Mouse (Mus musculus) spleen, postnatal 14 days (tissue): ENCODE measurements at regions not wholly inside any gene's neighbourhood (a gene's known extent, or its start where the extent isn't known, plus 50 kb on each side); places are given as distances from the start of the nearest gene placed in this dataset.
A peak's percentile ranks its signal among the peaks of the same experiment; 100 is the strongest.

Experiments used
- DNase-seq, 2 experiments: peaks; one replicate each; pipeline ENCODE4 v3.0.0; 2021 to 2022; ENCODE audit warnings: low spot score in 2 of 2

DNA sequence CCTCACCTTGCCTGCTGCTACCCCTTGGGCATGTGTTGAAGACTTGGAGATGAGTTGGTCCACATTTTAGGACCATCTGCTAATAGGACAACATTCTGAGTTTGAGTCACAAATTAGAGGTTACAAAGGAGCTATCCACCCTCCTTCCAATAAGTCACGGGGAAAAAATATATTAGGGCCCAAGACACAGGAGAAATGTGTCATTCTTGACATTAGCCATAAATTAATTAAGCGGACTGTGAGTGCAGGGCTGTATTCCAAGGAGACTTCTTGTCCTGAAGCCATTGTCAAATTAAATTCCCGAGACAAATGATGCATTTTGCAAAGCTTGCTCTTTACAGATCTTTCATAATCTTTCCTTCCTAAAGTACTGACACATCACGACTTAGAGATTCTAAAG is 79.2 kb downstream of the 1700020N01Rik start:
- DNase-seq = no peak

GRCm38 (mm10) chr10:21672666-21673065 is 79.7 kb downstream of the 1700020N01Rik start:
- no peak for DNase-seq

DNA sequence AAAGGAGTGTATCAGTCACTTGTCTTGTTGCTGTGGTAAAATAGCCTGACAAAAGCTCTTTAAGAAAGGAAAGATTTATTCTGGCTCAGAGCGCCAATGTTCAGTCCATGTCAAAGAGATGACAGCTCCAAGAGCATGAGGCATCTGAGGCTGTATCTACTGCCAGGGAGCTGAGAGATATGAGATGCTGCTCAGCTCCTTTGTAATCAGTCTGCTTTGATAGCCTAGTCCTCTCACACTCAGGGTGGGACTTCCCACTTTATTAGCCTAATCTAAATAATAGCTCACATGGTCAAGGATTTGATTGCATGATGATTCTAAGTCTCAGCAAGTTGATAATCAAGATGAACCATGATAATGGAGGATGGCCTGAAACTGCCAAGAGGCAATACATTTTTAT is 80.9 kb downstream of the 1700020N01Rik start:
- DNase-seq = no peak

DNA sequence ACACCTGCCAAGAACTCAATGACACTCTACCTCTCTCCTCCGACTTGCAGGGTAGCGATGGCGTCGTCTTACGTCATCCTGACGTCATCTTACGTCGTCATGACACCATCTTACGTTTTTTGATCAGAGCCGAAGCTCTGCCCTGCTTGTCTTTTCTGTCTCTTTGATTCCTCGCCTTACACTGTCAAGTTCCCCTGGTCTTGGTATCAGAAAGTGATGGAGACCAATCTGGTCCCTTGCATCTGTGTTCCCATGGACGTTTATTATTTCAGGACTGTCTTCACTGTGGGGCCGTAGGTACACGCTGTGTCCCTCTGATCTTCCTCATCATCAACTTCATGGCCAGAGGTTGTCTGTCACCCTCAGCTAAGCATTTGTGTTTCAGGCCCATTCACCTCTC is 82.8 kb downstream of the 1700020N01Rik start:
- DNase-seq = no peak

- DNase-seq = no peak
Measured at GRCm38 (mm10) chr10:21677911-21678310, 85.0 kb downstream of the 1700020N01Rik start.

- no peak for DNase-seq
Measured at GRCm38 (mm10) chr10:21678372-21678771, 85.4 kb downstream of the 1700020N01Rik start.

GRCm38 (mm10) chr10:21678811-21679451 is 86.0 kb downstream of the 1700020N01Rik start:
- no peak for DNase-seq

- DNase-seq = no peak
Measured at GRCm38 (mm10) chr10:21680789-21681188, 87.8 kb downstream of the 1700020N01Rik start.

DNA sequence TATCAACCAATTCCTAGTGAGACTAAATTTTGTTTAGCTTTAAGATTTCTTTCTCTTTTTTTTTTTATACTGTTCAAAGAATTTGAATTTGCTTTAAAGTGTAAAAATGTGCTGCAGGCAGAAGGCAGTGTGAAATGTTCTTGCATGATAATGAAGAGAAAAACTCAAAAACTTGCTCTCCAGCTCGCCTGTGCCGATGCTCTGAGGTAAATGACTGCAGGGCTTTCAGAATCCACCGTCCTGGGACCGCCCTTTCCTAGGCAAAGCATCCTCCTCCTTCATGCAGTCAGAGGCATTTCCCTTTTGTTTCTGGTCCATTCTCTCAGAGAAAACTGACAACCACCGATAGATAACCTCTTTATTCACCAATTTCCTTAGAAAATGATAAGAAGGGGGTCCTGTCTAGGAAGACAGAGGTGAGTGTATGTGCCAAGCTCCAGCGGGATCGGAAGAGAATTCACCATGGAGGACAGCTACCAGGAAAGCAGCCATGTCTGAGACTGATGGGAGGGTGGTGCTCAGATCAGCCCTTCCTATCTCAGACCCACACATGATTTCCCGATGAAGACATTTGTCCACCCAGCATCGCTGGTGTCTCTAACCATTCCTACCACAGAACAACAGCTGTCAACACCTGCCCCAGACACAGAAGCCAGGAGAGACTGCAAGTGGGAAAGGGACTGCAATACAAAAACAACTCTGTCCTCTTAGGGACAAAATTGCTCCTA is 91.5 kb downstream of the 1700020N01Rik start:
- DNase-seq = no peak

- peak; percentile 20 to 46 for DNase-seq
Measured at GRCm38 (mm10) chr10:21685122-21685798, 92.3 kb downstream of the 1700020N01Rik start.

DNA sequence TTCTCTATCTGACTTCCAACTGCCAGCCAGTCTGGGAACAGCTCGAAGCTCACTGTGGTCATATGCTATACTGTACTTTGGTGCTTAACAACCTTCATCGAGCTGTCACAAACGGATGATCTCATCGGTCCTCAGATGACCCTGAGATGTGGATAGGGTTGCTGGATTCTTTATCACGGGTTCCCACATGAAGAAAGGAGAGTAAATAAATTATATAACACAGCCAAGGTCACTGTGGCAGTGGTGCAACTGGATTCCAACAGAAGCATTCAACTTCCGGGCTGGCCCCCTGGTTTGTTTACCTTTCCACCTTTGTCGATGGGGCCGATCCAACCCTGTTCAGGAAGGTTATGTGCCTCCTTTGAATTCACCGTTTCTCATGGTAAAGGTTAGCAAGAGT is 93.1 kb downstream of the 1700020N01Rik start:
- DNase-seq = no peak

GRCm38 (mm10) chr10:21687484-21687883 is 94.5 kb downstream of the 1700020N01Rik start:
- DNase-seq = no peak

DNA sequence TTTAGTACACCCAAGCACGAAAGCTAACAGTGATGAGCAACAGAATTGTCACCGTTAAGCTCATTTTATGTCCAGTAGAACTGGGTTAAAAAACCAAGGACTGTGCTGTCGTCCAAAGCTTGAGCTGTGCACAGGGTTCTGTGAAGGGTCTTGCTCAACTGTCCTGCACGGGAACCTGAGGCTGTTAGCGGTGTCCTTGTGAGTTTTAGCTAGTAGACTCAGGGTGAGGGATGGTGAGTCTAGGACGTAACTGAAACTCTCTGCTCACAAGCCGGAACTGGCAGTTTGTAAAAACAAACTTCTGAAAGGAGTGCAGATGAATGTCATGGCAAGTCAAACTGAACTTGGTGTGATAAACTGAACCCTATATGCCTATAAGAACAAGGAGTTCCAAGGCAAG is 95.6 kb downstream of the 1700020N01Rik start:
- no peak for DNase-seq

GRCm38 (mm10) chr10:21689847-21690269 is 96.9 kb downstream of the 1700020N01Rik start:
- DNase-seq = no peak

GRCm38 (mm10) chr10:21695185-21695584 is 102.2 kb downstream of the 1700020N01Rik start:
- DNase-seq = no peak

DNA sequence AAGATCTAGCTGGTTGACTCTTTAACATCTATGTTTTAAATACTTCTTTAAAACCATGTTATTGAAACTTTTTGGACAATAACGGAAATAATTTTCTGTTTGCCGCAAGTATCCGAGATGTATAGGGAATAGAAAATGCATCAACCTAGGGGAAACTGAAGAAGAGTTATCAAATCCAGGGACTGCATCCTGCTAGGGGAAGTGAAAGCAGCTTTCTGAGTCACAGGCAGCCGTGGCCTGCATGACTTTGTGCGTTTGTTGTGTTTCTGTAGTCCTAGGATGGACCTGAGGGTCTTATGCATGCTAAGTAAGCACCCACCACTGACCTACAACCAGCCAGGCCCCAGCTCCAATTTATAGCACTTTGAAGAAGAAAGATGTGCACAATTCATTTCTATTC is 103.7 kb downstream of the 1700020N01Rik start:
- no peak for DNase-seq

DNA sequence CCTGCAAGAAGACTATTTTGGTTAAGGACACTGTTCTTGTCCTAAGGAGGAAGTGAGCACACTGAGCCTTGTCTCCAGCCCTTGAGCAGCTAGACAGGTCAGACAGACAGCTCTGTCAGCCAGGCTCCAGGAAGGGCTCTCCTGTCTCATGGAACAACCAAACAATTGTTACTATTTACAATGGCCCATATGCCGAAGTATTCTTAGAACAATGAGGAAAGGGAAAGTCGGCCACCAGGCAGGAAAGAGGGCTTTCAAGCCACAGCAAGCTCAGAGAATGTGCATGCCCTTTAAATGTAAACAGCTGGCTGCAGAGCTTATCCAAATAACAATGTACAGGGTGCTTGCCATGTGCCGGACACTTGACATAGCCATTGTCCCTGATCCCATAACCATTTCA is 108.6 kb downstream of the 1700020N01Rik start:
- DNase-seq = no peak

- no peak for DNase-seq
Measured at GRCm38 (mm10) chr10:21702134-21702533, 109.2 kb downstream of the 1700020N01Rik start.

GRCm38 (mm10) chr10:21711866-21712265 is 118.9 kb downstream of the 1700020N01Rik start:
- DNase-seq = no peak

DNA sequence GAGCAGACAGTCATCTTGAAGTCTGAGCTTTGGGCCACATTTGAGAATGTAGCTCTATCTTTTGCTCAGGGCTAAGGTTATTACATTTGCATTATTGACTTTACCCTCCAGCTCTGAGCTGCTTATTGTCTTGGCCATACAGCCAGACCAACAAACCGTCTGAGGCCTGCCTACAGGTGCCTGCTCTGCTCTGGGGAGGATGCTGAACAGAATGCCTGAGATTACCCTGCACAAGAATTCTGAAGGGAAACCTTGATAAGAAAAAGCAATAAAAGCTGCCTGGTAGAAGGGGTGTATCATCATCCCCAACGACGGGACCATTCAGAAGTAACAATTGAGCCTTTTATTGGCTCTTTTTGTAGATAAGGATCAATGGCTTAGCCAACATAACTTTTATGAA is 119.9 kb downstream of the 1700020N01Rik start:
- no peak for DNase-seq

- DNase-seq = no peak
Measured at GRCm38 (mm10) chr10:21715436-21715835, 122.5 kb downstream of the 1700020N01Rik start.

DNA sequence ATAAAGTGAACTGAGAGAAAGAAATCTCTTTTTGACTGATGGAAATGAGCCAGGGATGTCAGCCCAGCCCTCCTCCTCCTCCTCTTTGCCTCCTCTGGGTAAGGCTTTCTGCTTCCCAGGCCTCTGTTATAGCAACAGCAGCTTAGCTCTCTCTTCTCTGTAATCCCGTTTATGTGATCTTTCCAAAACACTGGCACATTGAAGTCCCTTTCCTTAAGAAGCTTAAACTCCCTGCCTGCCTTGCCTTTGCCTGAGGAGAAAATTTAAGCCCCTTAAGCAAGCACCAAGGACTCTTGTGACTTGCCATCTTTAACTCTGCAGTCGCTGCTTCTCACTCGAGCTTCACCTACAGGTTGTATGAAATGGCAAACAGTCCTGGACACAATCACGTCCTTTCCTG is 125.2 kb downstream of the 1700020N01Rik start:
- no peak for DNase-seq

DNA sequence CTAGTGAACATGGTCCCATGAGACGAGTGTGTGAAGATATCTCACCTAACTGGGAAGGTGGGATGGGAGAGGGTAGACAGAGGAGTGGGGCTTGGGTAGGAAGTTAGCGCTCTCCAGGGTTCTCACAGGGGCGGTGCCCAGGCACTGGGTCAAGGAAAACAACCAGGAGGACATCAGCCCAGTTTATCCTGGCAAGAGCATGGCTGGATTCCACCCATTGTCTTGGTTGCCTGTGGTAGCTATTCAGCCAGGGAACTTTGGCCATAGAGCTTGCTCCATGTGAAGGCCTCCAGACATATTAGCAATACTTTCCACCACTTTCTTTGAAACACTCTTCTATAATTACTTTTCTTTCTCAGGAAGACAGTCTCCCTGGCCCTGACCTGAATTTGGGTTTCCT is 131.4 kb downstream of the 1700020N01Rik start:
- DNase-seq = no peak
